15 mouse cellular contexts compared by ENCODE assay signal in the genomic region with DNA sequence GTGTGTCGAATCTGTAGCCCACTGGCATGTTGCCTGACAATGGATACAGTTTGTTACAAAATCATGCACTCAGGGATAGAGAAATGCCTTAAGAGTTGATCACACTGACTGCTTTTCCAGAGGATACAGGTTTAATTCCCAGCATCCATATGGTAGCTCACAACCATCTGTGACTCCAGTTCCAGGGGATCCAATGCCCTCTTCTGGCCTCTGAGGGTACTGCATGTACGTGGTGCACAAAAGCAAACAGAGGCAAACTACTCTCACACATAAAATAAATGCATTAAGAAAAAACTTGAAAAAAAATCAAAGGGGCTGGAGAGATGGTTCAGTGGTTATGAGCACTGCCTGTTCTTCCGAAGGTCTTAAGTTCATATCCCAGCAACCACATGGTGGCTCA. TPM values are rescaled to one million over a fixed set of nuclear protein-coding genes. Genes with fewer than 3 reads are reported as not detected.
DNase-seq lines count a peak whose midpoint lies in the region; ATAC-seq and TF ChIP-seq lines count a peak whose summit lies in the region.
"Had no signal": no experiment of that assay in that cellular context is flagged by ENCODE, and none has a peak within 500 bp of the region (broad histone marks: within the 10 kb centered on the region; RNA-seq: fewer than 3 reads in every experiment).

No protein-coding gene starts in this region.

- TF ChIP-seq CTCF in heart, adult 2 months (IDR thresholded peaks at IDR 0.05): peak; percentile 40
- peak; percentile 63 for TF ChIP-seq CTCF in lung, postnatal 0 days (IDR thresholded peaks at IDR 0.05)
- TF ChIP-seq CTCF in lung, adult 2 months (IDR thresholded peaks at IDR 0.05; ENCODE audit: insufficient read depth, low read length): no peak
- TF ChIP-seq CTCF in E14TG2a.4 (conservative IDR thresholded peaks at IDR 0.05; ENCODE audit: low read length): peak; percentile 71
- TF ChIP-seq CTCF in bone marrow, adult 2 months (IDR thresholded peaks at IDR 0.05; ENCODE audit: control insufficient read depth, insufficient read depth, low read length): peak; percentile 22; the same call in 1 of the 2 replicates

- no peak for DNase-seq in heart, adult 2 months
- DNase-seq in heart, postnatal 10 days: no peak
- DNase-seq in lung, postnatal 0 days (ENCODE audit: low spot score): no peak
- DNase-seq in lung, adult 2 months: no peak
- no peak for DNase-seq in layer of hippocampus, adult 8-10 months (ENCODE audit: low spot score in 2 of 2)
- DNase-seq: adrenal gland, postnatal 36 days; heart, adult 11 months; thymus, adult 2 months had no signal

- no peak for TF ChIP-seq POLR2A in heart, adult 2 months (IDR thresholded peaks at IDR 0.05; ENCODE audit: insufficient read depth, low read depth, low read length)
- TF ChIP-seq POLR2A in lung, adult 2 months (IDR thresholded peaks at IDR 0.05; ENCODE audit: borderline replicate concordance, extremely low read depth, low read depth, low read length): no peak
- TF ChIP-seq POLR2A in bone marrow, adult 2 months (IDR thresholded peaks at IDR 0.05; ENCODE audit: borderline replicate concordance, control insufficient read depth, low read depth, low read length): no peak

- H3K36me3 ChIP-seq in heart, adult 2 months (ENCODE audit: control insufficient read depth, insufficient read depth, low read length): no peaks in the 10 kb centered on the region
- H3K36me3 ChIP-seq in lung, postnatal 0 days (ENCODE audit: insufficient read depth, low read length): peaks cover 10% of the 10 kb centered on the region; the same call in 1 of the 2 replicates
- H3K36me3 ChIP-seq in E14TG2a.4 (ENCODE audit: insufficient read depth, low read length): peaks cover 7% of the 10 kb centered on the region
- H3K36me3 ChIP-seq: kidney, embryonic 15.5 days had no signal

- no peak overlapping the region for H3K9ac ChIP-seq in heart, adult 2 months (ENCODE audit: low read depth, low read length)
- H3K9ac ChIP-seq in lung, postnatal 0 days (replicated peaks; ENCODE audit: low read depth): no peak overlapping the region
- H3K9ac ChIP-seq: hindbrain, embryonic 14.5 days; kidney, embryonic 15.5 days had no signal

- TF ChIP-seq EP300 in heart, adult 2 months (IDR thresholded peaks at IDR 0.05; ENCODE audit: insufficient read depth, low read depth, low read length): no peak
- no peak for TF ChIP-seq EP300 in lung, postnatal 0 days (IDR thresholded peaks at IDR 0.05)

- no peaks in the 10 kb centered on the region for H3K27me3 ChIP-seq in heart, adult 2 months (ENCODE audit: control insufficient read depth, insufficient read depth, low read length)
- no peaks in the 10 kb centered on the region for H3K27me3 ChIP-seq in lung, postnatal 0 days (replicated peaks; ENCODE audit: insufficient read depth, low read length)
- H3K27me3 ChIP-seq in E14TG2a.4 (ENCODE audit: insufficient read depth, low read length): peaks cover 4% of the 10 kb centered on the region

- H3K9me3 ChIP-seq in lung, postnatal 0 days (ENCODE audit: low read length): 0 out of 2 replicates have a peak, but pooled peaks cover 4% of the 10 kb centered on the region
- 0 out of 2 replicates have a peak, but pooled peaks cover 3% of the 10 kb centered on the region for H3K9me3 ChIP-seq in E14TG2a.4 (ENCODE audit: low read length)
- H3K9me3 ChIP-seq: kidney, embryonic 15.5 days had no signal

- no peaks in the 10 kb centered on the region for H3K4me1 ChIP-seq in heart, adult 2 months (ENCODE audit: control insufficient read depth, insufficient read depth, low read length)
- H3K4me1 ChIP-seq in lung, postnatal 0 days (ENCODE audit: insufficient read depth, low read depth, low read length): no peaks in the 10 kb centered on the region
- H3K4me1 ChIP-seq in lung, adult 2 months (ENCODE audit: control insufficient read depth, insufficient read depth, low read length): no peaks in the 10 kb centered on the region
- peaks cover 39% of the 10 kb centered on the region for H3K4me1 ChIP-seq in E14TG2a.4 (replicated peaks; ENCODE audit: low read depth, low read length)
- H3K4me1 ChIP-seq in bone marrow, adult 2 months (ENCODE audit: control insufficient read depth, insufficient read depth, low read length): no peaks in the 10 kb centered on the region

- no peak overlapping the region for H3K27ac ChIP-seq in heart, adult 2 months
- H3K27ac ChIP-seq in lung, postnatal 0 days (ENCODE audit: low read length): no peak overlapping the region
- no peak overlapping the region for H3K27ac ChIP-seq in bone marrow, adult 2 months (ENCODE audit: control insufficient read depth, insufficient read depth, low read depth, low read length, poor library complexity)
- H3K27ac ChIP-seq: hindbrain, embryonic 14.5 days; kidney, embryonic 15.5 days had no signal

- no peaks in the 10 kb centered on the region for H3K79me2 ChIP-seq in heart, adult 2 months (replicated peaks; ENCODE audit: control insufficient read depth, insufficient read depth, low read length)

- H3K4me2 ChIP-seq in lung, postnatal 0 days (replicated peaks; ENCODE audit: low read depth, low read length): no peak overlapping the region
- H3K4me2 ChIP-seq: hindbrain, embryonic 14.5 days; kidney, embryonic 15.5 days had no signal

- H3K4me3 ChIP-seq in heart, adult 2 months: no peak overlapping the region
- no peak overlapping the region for H3K4me3 ChIP-seq in lung, postnatal 0 days (ENCODE audit: low read depth, low read length)
- no peak overlapping the region for H3K4me3 ChIP-seq in lung, adult 2 months (replicated peaks; ENCODE audit: extremely low read depth, low read depth, low read length)
- no peak overlapping the region for H3K4me3 ChIP-seq in E14TG2a.4 (replicated peaks; ENCODE audit: low read length)
- no peak overlapping the region for H3K4me3 ChIP-seq in bone marrow, adult 2 months (replicated peaks; ENCODE audit: control insufficient read depth, low read depth, low read length)
- H3K4me3 ChIP-seq: kidney, embryonic 15.5 days; myocyte had no signal

- intact Hi-C loops in heart, adult 2 months (cut with DNase I): no loop called here
- intact Hi-C loops in heart, postnatal 10 days (cut with DNase I): no loop called here

- WGBS in heart, adult 2 months: 72% methylated on average over 3 of the region's 3 CpGs
- 74% methylated on average over 3 of the region's 3 CpGs for WGBS in lung, postnatal 0 days
- WGBS in lung, adult 2 months: 67% methylated on average over 3 of the region's 3 CpGs
- 61% methylated on average over 3 of the region's 3 CpGs for WGBS in bone marrow, adult 2 months

- no peak for ATAC-seq in lung, postnatal 0 days
- ATAC-seq in activated CD4-positive, CD25-positive, alpha-beta regulatory T cell, adult 4 months: no peak

RNA-seq across cellular contexts. Expression of gene Kcnc3, which starts 26.6 kb away (rescaled TPM):
- total RNA-seq in heart, adult 2 months (2021): 1 to 10 TPM; 2.2 to 2.9 TPM
- polyA plus RNA-seq in heart, adult 2 months (2012; rRNA removed): 1.3 and 3.0 TPM in 2 replicates
- total RNA-seq in heart, postnatal 10 days (2021): under 1 TPM; 0.35 to 0.36 TPM
- 3.8 TPM in 2 replicates for polyA plus RNA-seq in lung, postnatal 0 days (2015; fragmentation: Nextera tagmentation; extraction: Ambion mirVana)
- 36.0 and 42.5 TPM in 2 replicates for polyA plus RNA-seq in lung, adult 2 months (2012; rRNA removed)
- polyA plus RNA-seq in bone marrow, adult 2 months (2011; ENCODE audit: insufficient read depth, insufficient read length, low replicate concordance, missing spikeins): 1.1 and 3.9 TPM in 2 replicates
- not detected for polyA plus RNA-seq in activated CD4-positive, CD25-positive, alpha-beta regulatory T cell, adult 4 months (2017; shearing (Covaris generic))
- 100 to 1,000 TPM; 133 to 157 (median 145) TPM for total RNA-seq in layer of hippocampus, adult 8-10 months (2022)

RNA-seq across cellular contexts. Expression of gene Napsa, which starts 44.9 kb away (rescaled TPM):
- 1 to 10 TPM in 1 of 2 experiments, under 1 TPM in 1; 0.76 to 1.3 TPM for total RNA-seq in heart, adult 2 months (2021)
- 1.8 and 4.7 TPM in 2 replicates for polyA plus RNA-seq in heart, adult 2 months (2012; rRNA removed)
- total RNA-seq in heart, postnatal 10 days (2021): 1 to 10 TPM in 1 of 2 experiments, under 1 TPM in 1; 0.43 to 1.4 TPM
- 824 and 832 TPM in 2 replicates for polyA plus RNA-seq in lung, postnatal 0 days (2015; fragmentation: Nextera tagmentation; extraction: Ambion mirVana)
- polyA plus RNA-seq in lung, adult 2 months (2012; rRNA removed): 576 and 610 TPM in 2 replicates
- 21.1 and 49.7 TPM in 2 replicates for polyA plus RNA-seq in bone marrow, adult 2 months (2011; ENCODE audit: insufficient read depth, insufficient read length, low replicate concordance, missing spikeins)
- polyA plus RNA-seq in activated CD4-positive, CD25-positive, alpha-beta regulatory T cell, adult 4 months (2017; shearing (Covaris generic)): 1 to 10 TPM in 1 of 2 experiments, under 1 TPM in 1; 0.38 to 2.8 TPM
- total RNA-seq in layer of hippocampus, adult 8-10 months (2022): under 1 TPM in 1 of 4 experiments, not detected in 3; 0.65 TPM
- total RNA-seq: left cerebral cortex, postnatal 36 days had no signal
- polyA plus RNA-seq: myocyte had no signal

RNA-seq across cellular contexts. Expression of gene Myh14, which starts 53.6 kb away (rescaled TPM):
- 10 to 100 TPM; 79.4 to 96.6 TPM for total RNA-seq in heart, adult 2 months (2021)
- 23.1 and 24.8 TPM in 2 replicates for polyA plus RNA-seq in heart, adult 2 months (2012; rRNA removed)
- total RNA-seq in heart, postnatal 10 days (2021): 10 to 100 TPM; 37.0 to 46.2 TPM
- 202 and 215 TPM in 2 replicates for polyA plus RNA-seq in lung, postnatal 0 days (2015; fragmentation: Nextera tagmentation; extraction: Ambion mirVana)
- polyA plus RNA-seq in lung, adult 2 months (2012; rRNA removed): 223 and 227 TPM in 2 replicates
- 0.41 TPM in 1 of 2 replicates, not detected in the other for polyA plus RNA-seq in bone marrow, adult 2 months (2011; ENCODE audit: insufficient read depth, insufficient read length, low replicate concordance, missing spikeins)
- polyA plus RNA-seq in activated CD4-positive, CD25-positive, alpha-beta regulatory T cell, adult 4 months (2017; shearing (Covaris generic)): under 1 TPM in 1 of 2 experiments, not detected in 1; 0.38 TPM
- 10 to 100 TPM; 26.6 to 36.6 (median 32.8) TPM for total RNA-seq in layer of hippocampus, adult 8-10 months (2022)

Comparison
In these comparisons a context has a peak if more than half of its experiments do, and no peak if none do; other contexts are left out.
1. RNA of gene Napsa, which starts 44.9 kb away (polyA plus RNA-seq): 824 to 832 TPM in lung, postnatal 0 days and 576 to 610 TPM in lung, adult 2 months; 21.1 to 49.7 TPM in bone marrow, adult 2 months, 1.8 to 4.7 TPM in heart, adult 2 months and 0.38 to 2.8 TPM in activated CD4-positive, CD25-positive, alpha-beta regulatory T cell, adult 4 months; every median in the first group is over 10 times any median in the second.
2. RNA of gene Myh14, which starts 53.6 kb away (polyA plus RNA-seq): 223 to 227 TPM in lung, adult 2 months, 202 to 215 TPM in lung, postnatal 0 days and 23.1 to 24.8 TPM in heart, adult 2 months; 0.38 TPM in activated CD4-positive, CD25-positive, alpha-beta regulatory T cell, adult 4 months and 0.41 TPM in bone marrow, adult 2 months; every median in the first group is over 10 times any median in the second.